Mouse (Mus musculus) embryonic facial prominence, embryonic 12.5 days (tissue): ENCODE data around the gene 1110051M20Rik. TPM values are rescaled to one million over a fixed set of nuclear protein-coding genes. Genes with fewer than 3 reads are reported as not detected.

ENCODE experiments used
- ATAC-seq: fragments of 200-750 bp; cut with Nextera tagmentation; 2 replicates; pipeline ENCODE4 v1.8.0; 2017; ENCODE audit not compliant: insufficient number of reproducible peaks, insufficient read depth, low FRiP score, low TSS enrichment
- H3K27ac ChIP-seq: fragments of 300-500 bp; sonication (generic); 2 replicates; pipeline ENCODE4 v1.5.1; 2016; ENCODE audit warnings: mild to moderate bottlenecking
- H3K27me3 ChIP-seq: fragments of 300-500 bp; sonication (generic); 2 replicates; pipeline ENCODE4 v1.6.1; 2016; ENCODE audit warnings: mild to moderate bottlenecking, moderate library complexity
- H3K36me3 ChIP-seq: fragments of 300-500 bp; sonication (generic); 2 replicates; pipeline ENCODE4 v1.6.1; 2016; ENCODE audit warnings: mild to moderate bottlenecking
- H3K4me1 ChIP-seq: fragments of 300-500 bp; sonication (generic); 2 replicates; pipeline ENCODE4 v1.6.1; 2016
- H3K4me2 ChIP-seq: fragments of 300-500 bp; sonication (generic); replicated peaks from 2 replicates; pipeline ENCODE4 v1.6.1; 2016; ENCODE audit warnings: mild to moderate bottlenecking, moderate library complexity
- H3K4me3 ChIP-seq: fragments of 300-500 bp; sonication (generic); 2 replicates; pipeline ENCODE4 v1.5.1; 2016; ENCODE audit warnings: mild to moderate bottlenecking
- H3K9ac ChIP-seq: fragments of 300-500 bp; sonication (generic); 2 replicates; pipeline ENCODE4 v1.6.1; 2016; ENCODE audit warnings: mild to moderate bottlenecking, moderate library complexity
- H3K9me3 ChIP-seq: fragments of 300-500 bp; sonication (generic); 2 replicates; pipeline ENCODE4 v1.6.1; 2016; ENCODE audit warnings: mild to moderate bottlenecking, moderate library complexity
- WGBS: fragments of 180-500 bp; shearing (Covaris S2); methylation state at CpG from one replicate; pipeline ENCODE4 v1.1.7; 2016; 5-methylcytosine and 5-hydroxymethylcytosine counted together
- polyA plus RNA-seq: library from polyadenylated mRNA; unstranded; fragments of >200 nt; fragmentation: Nextera tagmentation; extraction: Ambion mirVana; gene quantifications from 2 replicates; pipeline ENCODE4 v1.2.1, GENCODE M21; 2016

The 1110051M20Rik gene
- polyA plus RNA-seq, 1 experiment from 2014 or later: 71.3 TPM

GRCm38 (mm10) chr2:91363272-91363671 is 81.2 kb downstream of the 1110051M20Rik start:
- no peak for ATAC-seq
- Histone ChIP-seq H3K9me3 (0 out of 2 replicates have a peak, but pooled peaks cover 5% of the 10 kb centered on the region), H3K9ac (no peak overlapping the region), H3K4me2 (no peak overlapping the region), H3K36me3 (peaks cover 4% of the 10 kb centered on the region), H3K4me3 (no peak overlapping the region), H3K27me3 (no peaks in the 10 kb centered on the region), H3K4me1 (peaks cover 5% of the 10 kb centered on the region; the same call in 1 of the 2 replicates), H3K27ac (no peak overlapping the region)
- WGBS: 99% methylated on average over 2 of the region's 2 CpGs

GRCm38 (mm10) chr2:91361068-91361528 is 83.4 kb downstream of the 1110051M20Rik start:
- no peaks in the 10 kb centered on the region for H3K36me3 ChIP-seq
- no peak overlapping the region for H3K9ac ChIP-seq
- no peak overlapping the region for H3K4me2 ChIP-seq
- H3K27ac ChIP-seq: no peak overlapping the region
- no peak overlapping the region for H3K4me3 ChIP-seq
- no peak for ATAC-seq
- no peaks in the 10 kb centered on the region for H3K27me3 ChIP-seq
- H3K9me3 ChIP-seq: no peaks in the 10 kb centered on the region
- 21% methylated on average over 4 of the region's 4 CpGs for WGBS
- H3K4me1 ChIP-seq: peaks cover 5% of the 10 kb centered on the region; the same call in 1 of the 2 replicates

GRCm38 (mm10) chr2:91355767-91356166 is 88.7 kb downstream of the 1110051M20Rik start:
- 93% methylated on average over 3 of the region's 3 CpGs for WGBS
- Histone ChIP-seq H3K27ac (no peak overlapping the region), H3K9me3 (no peaks in the 10 kb centered on the region), H3K9ac (no peak overlapping the region), H3K27me3 (no peaks in the 10 kb centered on the region), H3K4me2 (no peak overlapping the region), H3K4me3 (no peak overlapping the region), H3K4me1 (no peaks in the 10 kb centered on the region; the same call in 1 of the 2 replicates), H3K36me3 (no peaks in the 10 kb centered on the region)
- ATAC-seq: no peak

GRCm38 (mm10) chr2:91354727-91355403 is 89.6 kb downstream of the 1110051M20Rik start:
- no peak overlapping the region for H3K4me3 ChIP-seq
- H3K4me1 ChIP-seq: no peaks in the 10 kb centered on the region; the same call in 1 of the 2 replicates
- H3K9me3 ChIP-seq: no peaks in the 10 kb centered on the region
- no peak overlapping the region for H3K9ac ChIP-seq
- ATAC-seq: no peak
- H3K36me3 ChIP-seq: no peaks in the 10 kb centered on the region
- no peak overlapping the region for H3K27ac ChIP-seq
- H3K27me3 ChIP-seq: no peaks in the 10 kb centered on the region
- no peak overlapping the region for H3K4me2 ChIP-seq
- WGBS: 66% methylated on average over 6 of the region's 6 CpGs

- H3K36me3 ChIP-seq: no peaks in the 10 kb centered on the region
- no peak overlapping the region for H3K4me2 ChIP-seq
- no peaks in the 10 kb centered on the region; the same call in 1 of the 2 replicates for H3K4me1 ChIP-seq
- no peak overlapping the region for H3K27ac ChIP-seq
- no peaks in the 10 kb centered on the region for H3K9me3 ChIP-seq
- no peak overlapping the region for H3K9ac ChIP-seq
- H3K27me3 ChIP-seq: no peaks in the 10 kb centered on the region
- no peak for ATAC-seq
- 36% methylated on average over 3 of the region's 3 CpGs for WGBS
- no peak overlapping the region for H3K4me3 ChIP-seq
Measured at GRCm38 (mm10) chr2:91353854-91354253, 90.7 kb downstream of the 1110051M20Rik start.

GRCm38 (mm10) chr2:91351841-91352240 is 92.7 kb downstream of the 1110051M20Rik start:
- H3K27ac ChIP-seq: no peak overlapping the region
- H3K4me2 ChIP-seq: no peak overlapping the region
- no peaks in the 10 kb centered on the region; the same call in 1 of the 2 replicates for H3K4me1 ChIP-seq
- no peaks in the 10 kb centered on the region for H3K9me3 ChIP-seq
- H3K27me3 ChIP-seq: no peaks in the 10 kb centered on the region
- no peak overlapping the region for H3K4me3 ChIP-seq
- ATAC-seq: no peak
- H3K9ac ChIP-seq: no peak overlapping the region
- H3K36me3 ChIP-seq: no peaks in the 10 kb centered on the region

- no peak for ATAC-seq
Measured at GRCm38 (mm10) chr2:91349974-91350457, 94.5 kb downstream of the 1110051M20Rik start.

GRCm38 (mm10) chr2:91348936-91349335 is 95.6 kb downstream of the 1110051M20Rik start:
- Histone ChIP-seq H3K4me2 (no peak overlapping the region), H3K9ac (no peak overlapping the region), H3K27ac (no peak overlapping the region), H3K4me3 (no peak overlapping the region), H3K4me1 (no peaks in the 10 kb centered on the region), H3K9me3 (no peaks in the 10 kb centered on the region), H3K27me3 (no peaks in the 10 kb centered on the region), H3K36me3 (no peaks in the 10 kb centered on the region)
- ATAC-seq: no peak
- WGBS: 71% methylated on average over 4 of the region's 4 CpGs

More at GRCm38 (mm10) chr2:91349974-91350457, 94.5 kb downstream of the 1110051M20Rik start:
- H3K4me1 ChIP-seq: no peaks in the 10 kb centered on the region; the same call in 1 of the 2 replicates
- H3K4me2 ChIP-seq: no peak overlapping the region
- no peak overlapping the region for H3K9ac ChIP-seq
- no peaks in the 10 kb centered on the region for H3K36me3 ChIP-seq
- H3K4me3 ChIP-seq: no peak overlapping the region
- H3K27ac ChIP-seq: no peak overlapping the region
- H3K27me3 ChIP-seq: no peaks in the 10 kb centered on the region
- 59% methylated on average over 6 of the region's 6 CpGs for WGBS
- H3K9me3 ChIP-seq: no peaks in the 10 kb centered on the region

- no peak for ATAC-seq
- WGBS: 95% methylated on average over 1 of the region's 1 CpGs
Measured at GRCm38 (mm10) chr2:91345644-91346043, 98.9 kb downstream of the 1110051M20Rik start.

GRCm38 (mm10) chr2:91339591-91339990 is 104.9 kb downstream of the 1110051M20Rik start:
- no peak overlapping the region for H3K4me2 ChIP-seq
- H3K4me1 ChIP-seq: no peaks in the 10 kb centered on the region
- no peak overlapping the region for H3K4me3 ChIP-seq
- no peaks in the 10 kb centered on the region for H3K36me3 ChIP-seq
- 93% methylated on average over 2 of the region's 2 CpGs for WGBS
- H3K9ac ChIP-seq: no peak overlapping the region
- H3K27me3 ChIP-seq: no peaks in the 10 kb centered on the region
- no peaks in the 10 kb centered on the region for H3K9me3 ChIP-seq
- H3K27ac ChIP-seq: no peak overlapping the region
- ATAC-seq: no peak

More at GRCm38 (mm10) chr2:91345644-91346043, 98.9 kb downstream of the 1110051M20Rik start:
- Histone ChIP-seq H3K27ac (no peak overlapping the region), H3K9me3 (no peaks in the 10 kb centered on the region), H3K9ac (no peak overlapping the region), H3K27me3 (no peaks in the 10 kb centered on the region), H3K36me3 (no peaks in the 10 kb centered on the region), H3K4me1 (no peaks in the 10 kb centered on the region), H3K4me2 (no peak overlapping the region), H3K4me3 (no peak overlapping the region)

GRCm38 (mm10) chr2:91335128-91335527 is 109.4 kb downstream of the 1110051M20Rik start:
- H3K4me2 ChIP-seq: no peak overlapping the region
- no peaks in the 10 kb centered on the region for H3K9me3 ChIP-seq
- no peak for ATAC-seq
- whole genome bisulfite sequencing: 72% methylated on average over 4 of the region's 4 CpGs
- no peaks in the 10 kb centered on the region for H3K27me3 ChIP-seq
- H3K4me1 ChIP-seq: no peaks in the 10 kb centered on the region
- no peak overlapping the region for H3K9ac ChIP-seq
- H3K4me3 ChIP-seq: no peak overlapping the region
- no peaks in the 10 kb centered on the region for H3K36me3 ChIP-seq
- H3K27ac ChIP-seq: no peak overlapping the region
